35 mouse cellular contexts compared by ENCODE assay signal in the genomic region with DNA sequence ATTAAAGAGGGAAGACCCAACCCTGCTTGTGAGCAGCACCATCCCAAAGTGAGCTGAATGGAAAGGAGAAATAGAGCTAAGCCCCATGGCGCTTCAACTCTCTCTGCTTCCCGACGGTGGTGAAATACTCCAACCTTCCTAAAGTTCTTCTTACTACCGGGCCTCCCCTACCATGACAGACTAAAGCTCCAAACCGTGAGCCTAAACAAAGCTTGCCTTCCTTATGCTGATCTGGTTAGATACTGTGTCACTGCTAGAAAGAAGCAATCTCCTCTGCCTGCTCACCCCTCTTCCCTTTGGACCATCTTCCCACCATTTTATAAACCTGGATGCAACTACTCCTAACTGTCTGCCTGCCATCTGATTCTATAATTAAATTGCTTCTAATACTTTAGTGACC.
"Had no signal": no experiment of that assay in that cellular context is flagged by ENCODE, and none has a peak within 500 bp of the region (broad histone marks: within the 10 kb centered on the region; RNA-seq: fewer than 3 reads in every experiment).

No protein-coding gene starts in this region.

- H3K4me2 ChIP-seq: heart, embryonic 11.5 days; heart, embryonic 12.5 days; heart, embryonic 13.5 days; heart, embryonic 15.5 days; hindbrain, embryonic 12.5 days; hindbrain, embryonic 13.5 days; hindbrain, embryonic 14.5 days; hindbrain, embryonic 15.5 days; intestine, embryonic 15.5 days; kidney, embryonic 15.5 days had no signal

- H3K36me3 ChIP-seq: heart, embryonic 10.5 days; heart, embryonic 12.5 days; heart, embryonic 13.5 days; heart, embryonic 15.5 days; hindbrain, embryonic 10.5 days; hindbrain, embryonic 12.5 days; hindbrain, embryonic 13.5 days; hindbrain, embryonic 15.5 days; intestine, embryonic 15.5 days; kidney, embryonic 15.5 days had no signal

- H3K9ac ChIP-seq: heart, embryonic 12.5 days; heart, embryonic 13.5 days; heart, embryonic 15.5 days; hindbrain, embryonic 12.5 days; hindbrain, embryonic 13.5 days; hindbrain, embryonic 14.5 days; hindbrain, embryonic 15.5 days; intestine, embryonic 15.5 days; kidney, embryonic 15.5 days had no signal

- DNase-seq: heart, postnatal 10 days; heart, postnatal 14 days; heart, postnatal 36 days; heart, postnatal 4 days; kidney, adult 11 months; kidney, adult 18-20 months; kidney, adult 2 months; kidney, adult 8-10 months; kidney, adult 9 months; kidney, postnatal 10 days; kidney, postnatal 14 days; kidney, postnatal 25 days; kidney, postnatal 36 days; kidney, postnatal 4 days; layer of hippocampus, adult 9-11 months; layer of hippocampus, postnatal 36 days had no signal

- H3K4me1 ChIP-seq: hindbrain, embryonic 15.5 days had no signal

- H3K9me3 ChIP-seq: heart, embryonic 10.5 days; heart, embryonic 12.5 days; heart, embryonic 13.5 days; heart, embryonic 15.5 days; hindbrain, embryonic 10.5 days; hindbrain, embryonic 12.5 days; hindbrain, embryonic 13.5 days; hindbrain, embryonic 15.5 days; intestine, embryonic 15.5 days; kidney, embryonic 15.5 days had no signal

- H3K4me3 ChIP-seq: heart, embryonic 10.5 days; heart, embryonic 12.5 days; heart, embryonic 13.5 days; heart, embryonic 15.5 days; hindbrain, embryonic 10.5 days; hindbrain, embryonic 12.5 days; hindbrain, embryonic 13.5 days; hindbrain, embryonic 15.5 days; intestine, embryonic 15.5 days; kidney, embryonic 15.5 days; layer of hippocampus, adult 2 months had no signal

- ATAC-seq: hindbrain, embryonic 16.5 days; hindbrain, postnatal 0 days; inflammation-experienced regulatory T-cells, adult 6 months; intestine, embryonic 15.5 days; intestine, embryonic 16.5 days; intestine, postnatal 0 days had no signal

- H3K27me3 ChIP-seq: heart, embryonic 12.5 days; heart, embryonic 13.5 days; heart, embryonic 15.5 days; hindbrain, embryonic 12.5 days; intestine, embryonic 15.5 days; kidney, embryonic 15.5 days had no signal

- H3K27ac ChIP-seq: heart, embryonic 10.5 days; heart, embryonic 13.5 days; heart, embryonic 15.5 days; hindbrain, embryonic 10.5 days; hindbrain, embryonic 12.5 days; hindbrain, embryonic 13.5 days; hindbrain, embryonic 14.5 days; hindbrain, embryonic 15.5 days; hindbrain, postnatal 0 days; intestine, embryonic 15.5 days; kidney, embryonic 15.5 days; kidney, postnatal 0 days; layer of hippocampus, adult 2 months had no signal
